Mouse (Mus musculus): ENCODE results near the gene Ptprd.

DNA sequence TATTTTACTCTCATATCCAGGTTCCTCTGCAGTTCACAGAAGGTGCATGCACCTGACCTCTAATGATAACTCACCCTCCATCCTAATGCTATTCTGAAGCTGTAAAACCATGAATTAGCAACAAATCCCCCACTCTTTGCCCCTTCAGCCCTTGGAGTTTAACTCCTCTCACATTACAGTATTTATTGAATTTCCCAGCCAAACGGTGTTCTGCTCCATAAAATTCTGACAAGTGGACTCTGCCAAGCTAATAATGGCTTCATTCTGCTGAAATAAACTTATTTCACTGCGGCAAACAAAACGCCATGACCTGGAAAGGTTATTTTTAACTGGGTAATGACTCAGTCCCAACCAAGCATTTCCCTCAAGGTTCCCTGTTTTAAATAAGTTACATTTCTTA, 1842.7 kb downstream of the Ptprd start:
- no peak for TF ChIP-seq CTCF (conservative IDR thresholded peaks at IDR 0.05; ENCODE audit: low read length)
- TF ChIP-seq POU5F1 (IDR thresholded peaks at IDR 0.05; ENCODE audit: borderline replicate concordance, low read length): no peak
- no peak for TF ChIP-seq NANOG (IDR thresholded peaks at IDR 0.05; ENCODE audit: borderline replicate concordance, low read length)
